Mouse (Mus musculus): ENCODE results near the gene Stk11ip. TPM values are rescaled to one million over a fixed set of nuclear protein-coding genes. Genes with fewer than 3 reads are reported as not detected.

Stk11ip gene
- total and polyA plus RNA-seq, 3 experiments = 7.3 to 19.8 (median 7.7) TPM

DNA sequence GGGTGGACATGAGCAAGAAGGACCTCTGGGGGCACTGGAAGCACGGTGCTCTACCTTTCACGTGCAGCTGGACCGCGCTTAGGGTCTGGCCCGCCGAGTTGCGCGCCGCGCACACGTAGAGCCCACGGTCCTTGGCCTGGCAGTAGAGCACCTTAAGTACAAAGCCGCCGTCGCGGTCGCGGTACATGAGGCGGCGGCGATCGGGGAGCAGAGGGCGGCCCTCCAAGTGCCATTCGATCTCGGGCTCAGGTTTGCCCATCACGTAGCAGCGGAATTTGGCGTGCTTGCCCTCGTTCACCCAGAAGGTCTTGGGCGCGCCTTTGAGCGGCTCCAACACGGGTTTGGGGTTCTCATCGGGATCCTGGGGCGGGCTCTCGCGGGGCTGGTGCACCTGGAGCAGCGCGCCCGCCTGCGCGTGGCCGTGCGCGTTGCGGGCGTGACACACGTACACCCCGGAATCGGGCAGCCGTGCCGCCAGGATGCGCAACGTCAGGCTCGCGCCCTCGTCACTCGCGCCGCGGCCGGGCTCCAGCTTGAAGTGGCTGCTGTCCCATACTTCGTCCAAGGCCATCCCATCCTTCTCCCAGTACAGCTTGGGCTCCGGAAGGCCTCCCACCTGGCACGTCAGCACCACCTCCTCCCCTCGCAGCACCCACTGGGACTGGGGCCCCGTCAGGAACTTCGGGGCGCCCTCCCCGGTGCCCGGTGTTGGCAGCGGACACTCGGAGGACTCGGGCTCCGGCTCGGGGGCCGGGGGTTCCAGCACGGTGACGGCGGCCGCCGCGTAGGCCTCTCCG lies 16.0 kb upstream of the Stk11ip start:
- H3K27me3 ChIP-seq (ENCODE audit: control insufficient read depth, insufficient read depth, low read length) = no peaks in the 10 kb centered on the region
- 3% methylated on average over 84 of the region's 84 CpGs for WGBS
- H3K79me2 ChIP-seq (replicated peaks; ENCODE audit: control insufficient read depth, insufficient read depth, low read length) = no peaks in the 10 kb centered on the region; the same call in 1 of the 2 replicates
- peak overlapping the region; percentile 94 for H3K27ac ChIP-seq
- peak overlapping the region; percentile 80 for H3K9ac ChIP-seq (ENCODE audit: low read depth, low read length)
- DNase-seq = peak; percentile 76 to 83
- peak overlapping the region; percentile 87 for H3K4me3 ChIP-seq
- intact Hi-C loops (cut with DNase I) = loop anchor here (2.0 to 5.0 kb wide), 2 partner anchors 27 to 42 kb away; partner anchors contain the start of genes Chpf, Slc4a3 and Tmem198
- no peak for TF ChIP-seq EP300 (IDR thresholded peaks at IDR 0.05; ENCODE audit: insufficient read depth, low read depth, low read length)
- TF ChIP-seq CTCF (IDR thresholded peaks at IDR 0.05) = no peak
- peak; percentile 66 for TF ChIP-seq POLR2A (IDR thresholded peaks at IDR 0.05; ENCODE audit: insufficient read depth, low read depth, low read length)
- no peaks in the 10 kb centered on the region for H3K36me3 ChIP-seq (ENCODE audit: control insufficient read depth, insufficient read depth, low read length)
- peaks cover 5% of the 10 kb centered on the region; the same call in 1 of the 2 replicates for H3K4me1 ChIP-seq (ENCODE audit: control insufficient read depth, insufficient read depth, low read length)

DNA sequence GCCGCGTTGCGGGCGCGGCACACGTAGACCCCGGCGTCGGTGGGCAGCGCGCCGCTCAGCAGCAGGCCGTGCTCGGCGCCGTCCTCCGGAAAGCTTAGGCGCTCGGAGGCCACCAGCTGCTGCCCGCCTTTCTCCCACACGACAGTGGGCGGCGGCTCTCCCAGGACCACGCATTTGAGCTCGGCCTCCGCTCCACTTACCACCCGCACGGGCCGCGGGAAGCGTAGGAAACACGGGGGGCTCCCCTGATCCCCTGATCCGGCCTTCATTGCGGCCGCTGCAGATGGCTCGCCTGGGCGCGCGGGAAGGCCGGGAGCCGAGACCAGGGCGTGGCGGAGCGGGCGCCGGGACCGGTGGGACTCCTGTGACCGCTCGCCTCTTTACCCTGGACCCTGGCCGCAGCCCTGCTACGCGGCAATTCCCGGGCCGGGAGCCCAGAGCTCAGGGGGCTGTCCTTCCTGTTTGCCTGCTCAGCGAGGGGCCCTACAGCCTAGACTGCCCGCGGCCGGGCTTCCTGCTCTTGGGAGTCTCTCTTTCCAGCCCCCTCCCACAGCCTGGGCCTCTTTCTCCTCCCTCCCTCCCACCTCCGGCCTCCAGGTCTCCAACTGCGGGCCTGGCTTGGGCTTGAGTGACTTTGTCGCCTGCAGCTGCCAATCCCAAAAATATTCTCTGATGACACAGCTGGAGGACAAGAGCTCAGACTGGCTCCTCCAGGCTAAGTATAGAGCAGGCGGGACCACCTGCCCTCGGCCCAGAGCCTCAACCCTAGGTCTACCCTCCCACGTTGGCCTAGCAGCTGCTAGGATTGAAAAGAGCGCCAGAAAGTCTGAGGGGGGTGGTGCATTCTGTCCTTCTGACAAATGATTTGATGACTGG lies 15.1 kb upstream of the Stk11ip start, which contains the start of gene Obsl1:
TSS of gene Obsl1 (minus strand) at position 497 of the 876 bp plus-strand sequence.
- peak within 1 kb of the TSS; percentile 94 for H3K27ac ChIP-seq
- intact Hi-C loops (cut with DNase I) = loop anchor here (2.0 to 5.0 kb wide), 2 partner anchors 27 to 41 kb away; partner anchors contain the start of genes Chpf, Slc4a3 and Tmem198
- H3K36me3 ChIP-seq (ENCODE audit: control insufficient read depth, insufficient read depth, low read length) = no peaks in the 10 kb centered on the region
- H3K79me2 ChIP-seq (replicated peaks; ENCODE audit: control insufficient read depth, insufficient read depth, low read length) = no peaks in the 10 kb centered on the region; the same call in 1 of the 2 replicates
- H3K4me3 ChIP-seq = peak within 1 kb of the TSS; percentile 87
- under 1% methylated on average over 65 of the region's 65 CpGs for WGBS
- TF ChIP-seq CTCF (IDR thresholded peaks at IDR 0.05) (no peak), POLR2A (IDR thresholded peaks at IDR 0.05; ENCODE audit: insufficient read depth, low read depth, low read length) (0 out of 2 replicates have a peak, but pooled peaks have one; percentile 36)
- peak; percentile 82 to 83 for DNase-seq
- H3K4me1 ChIP-seq (ENCODE audit: control insufficient read depth, insufficient read depth, low read length) = peaks cover 5% of the 10 kb centered on the region; the same call in 1 of the 2 replicates
- peak within 1 kb of the TSS; percentile 80 for H3K9ac ChIP-seq (ENCODE audit: low read depth, low read length)
- no peaks in the 10 kb centered on the region for H3K27me3 ChIP-seq (ENCODE audit: control insufficient read depth, insufficient read depth, low read length)

DNA sequence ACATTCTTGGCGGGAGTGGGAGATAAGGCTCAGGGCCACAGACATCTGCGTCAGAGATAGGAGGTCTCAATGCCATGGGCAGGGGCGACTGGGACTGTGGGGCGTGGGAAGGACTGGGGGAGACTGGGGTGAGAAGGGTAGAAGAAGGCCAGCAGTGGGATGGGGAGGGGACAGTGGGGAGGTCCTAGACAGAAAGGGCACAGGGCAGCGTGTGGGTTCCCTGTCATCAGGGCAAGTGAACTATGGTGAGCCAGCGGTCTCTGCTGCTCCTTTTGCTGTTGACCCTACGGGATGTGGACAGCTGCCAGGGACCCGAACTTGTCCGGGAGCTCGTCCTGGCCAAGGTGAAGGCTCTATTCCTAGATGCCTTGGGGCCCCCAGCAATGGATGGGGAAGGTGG lies 14.3 kb upstream of the Stk11ip start, which contains the start of gene Inha:
TSS of gene Inha (plus strand) at position 72 of the 400 bp plus-strand sequence.
- H3K27me3 ChIP-seq (ENCODE audit: control insufficient read depth, insufficient read depth, low read length) = no peaks in the 10 kb centered on the region
- H3K9ac ChIP-seq (ENCODE audit: low read depth, low read length) = peak within 1 kb of the TSS; percentile 80
- peak within 1 kb of the TSS; percentile 94 for H3K27ac ChIP-seq
- H3K79me2 ChIP-seq (replicated peaks; ENCODE audit: control insufficient read depth, insufficient read depth, low read length) = no peaks in the 10 kb centered on the region; the same call in 1 of the 2 replicates
- H3K4me1 ChIP-seq (ENCODE audit: control insufficient read depth, insufficient read depth, low read length) = peaks cover 6% of the 10 kb centered on the region; the same call in 1 of the 2 replicates
- intact Hi-C loops (cut with DNase I) = loop anchor here (5.0 kb wide), 1 partner anchor 40 kb away; the partner anchor contains the start of gene Slc4a3
- DNase-seq = no peak
- no peak for TF ChIP-seq CTCF (IDR thresholded peaks at IDR 0.05)
- no peak for TF ChIP-seq EP300 (IDR thresholded peaks at IDR 0.05; ENCODE audit: insufficient read depth, low read depth, low read length)
- TF ChIP-seq POLR2A (IDR thresholded peaks at IDR 0.05; ENCODE audit: insufficient read depth, low read depth, low read length) = no peak
- peak within 1 kb of the TSS; percentile 87 for H3K4me3 ChIP-seq
- 53% methylated on average over 10 of the region's 10 CpGs for WGBS
- no peaks in the 10 kb centered on the region for H3K36me3 ChIP-seq (ENCODE audit: control insufficient read depth, insufficient read depth, low read length)

DNA sequence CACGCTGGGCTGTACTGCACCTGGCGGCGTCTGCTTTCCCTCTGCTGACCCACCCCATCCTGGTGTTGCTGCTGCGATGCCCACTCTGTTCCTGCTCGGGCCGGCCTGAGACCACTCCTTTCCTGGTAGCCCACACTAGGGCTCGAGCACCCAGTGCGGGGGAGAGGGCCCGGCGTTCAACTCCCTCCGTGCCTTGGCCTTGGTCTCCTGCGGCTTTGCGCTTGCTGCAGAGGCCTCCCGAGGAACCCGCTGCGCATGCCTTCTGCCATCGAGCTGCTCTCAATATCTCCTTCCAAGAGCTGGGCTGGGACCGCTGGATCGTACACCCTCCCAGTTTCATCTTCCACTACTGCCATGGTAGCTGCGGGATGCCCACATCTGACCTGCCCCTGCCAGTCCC lies 11.7 kb upstream of the Stk11ip start:
- WGBS = 70% methylated on average over 20 of the region's 20 CpGs
- Histone ChIP-seq H3K36me3 (ENCODE audit: control insufficient read depth, insufficient read depth, low read length) (no peaks in the 10 kb centered on the region), H3K4me1 (ENCODE audit: control insufficient read depth, insufficient read depth, low read length) (peaks cover 4% of the 10 kb centered on the region; the same call in 1 of the 2 replicates), H3K4me3 (no peak overlapping the region), H3K27me3 (ENCODE audit: control insufficient read depth, insufficient read depth, low read length) (no peaks in the 10 kb centered on the region), H3K9ac (ENCODE audit: low read depth, low read length) (no peak overlapping the region), H3K79me2 (replicated peaks; ENCODE audit: control insufficient read depth, insufficient read depth, low read length) (no peaks in the 10 kb centered on the region), H3K27ac (no peak overlapping the region)
- no peak for DNase-seq
- intact Hi-C loops (cut with DNase I) = loop anchor here (5.0 kb wide), 1 partner anchor 38 kb away; the partner anchor contains the start of gene Slc4a3
- TF ChIP-seq EP300 (IDR thresholded peaks at IDR 0.05; ENCODE audit: insufficient read depth, low read depth, low read length) (no peak), POLR2A (IDR thresholded peaks at IDR 0.05; ENCODE audit: insufficient read depth, low read depth, low read length) (no peak), CTCF (IDR thresholded peaks at IDR 0.05) (no peak)

DNA sequence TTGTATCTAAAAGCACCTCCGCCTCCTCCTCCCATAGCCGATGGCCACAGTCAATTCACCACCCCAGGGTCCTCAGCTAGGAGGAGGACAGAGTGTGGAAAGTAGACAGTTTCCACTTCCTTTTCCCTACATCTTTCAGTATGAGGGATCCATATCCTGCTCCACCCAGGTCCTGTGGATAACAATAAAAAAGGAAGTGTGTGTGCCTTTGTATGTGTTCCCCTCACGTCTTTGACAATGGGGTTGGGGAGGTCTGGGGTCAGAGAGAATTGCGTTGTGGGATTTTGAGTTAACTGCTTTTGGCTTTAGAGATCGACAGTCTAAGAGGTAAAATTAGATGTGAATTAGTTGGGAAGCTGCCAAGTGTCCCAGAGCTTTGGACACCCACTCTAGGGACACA lies 11.2 kb upstream of the Stk11ip start:
- H3K79me2 ChIP-seq (replicated peaks; ENCODE audit: control insufficient read depth, insufficient read depth, low read length) = no peaks in the 10 kb centered on the region
- H3K27me3 ChIP-seq (ENCODE audit: control insufficient read depth, insufficient read depth, low read length) = no peaks in the 10 kb centered on the region
- H3K36me3 ChIP-seq (ENCODE audit: control insufficient read depth, insufficient read depth, low read length) = no peaks in the 10 kb centered on the region
- TF ChIP-seq CTCF (IDR thresholded peaks at IDR 0.05) = no peak
- TF ChIP-seq POLR2A (IDR thresholded peaks at IDR 0.05; ENCODE audit: insufficient read depth, low read depth, low read length) = no peak
- TF ChIP-seq EP300 (IDR thresholded peaks at IDR 0.05; ENCODE audit: insufficient read depth, low read depth, low read length) = no peak
- intact Hi-C loops (cut with DNase I) = no loop called here
- no peak overlapping the region for H3K27ac ChIP-seq
- no peak for DNase-seq
- H3K4me1 ChIP-seq (ENCODE audit: control insufficient read depth, insufficient read depth, low read length) = peaks cover 4% of the 10 kb centered on the region; the same call in 1 of the 2 replicates
- no peak overlapping the region for H3K9ac ChIP-seq (ENCODE audit: low read depth, low read length)
- WGBS = 28% methylated on average over 5 of the region's 5 CpGs
- H3K4me3 ChIP-seq = no peak overlapping the region
